ENCODE assay signal across 8 mouse cellular contexts in genomic region chr5:107597301-107598077, GRCm38 (mm10). TPM values are rescaled to one million over a fixed set of nuclear protein-coding genes. Genes with fewer than 3 reads are reported as not detected.
DNase-seq lines count a peak whose midpoint lies in the region; ATAC-seq lines count a peak whose summit lies in the region.

Rpap2 (plus strand) TSS chr5:107597373.
Glmn (minus strand) TSS chr5:107597888.

- no peaks in the 10 kb centered on the region for H3K27me3 ChIP-seq in hindbrain, embryonic 14.5 days (ENCODE audit: control insufficient read depth, insufficient read depth, low read length)

- no peaks in the 10 kb centered on the region for H3K9me3 ChIP-seq in hindbrain, embryonic 14.5 days (ENCODE audit: control insufficient read depth, low read length)

- peak; percentile 90 for DNase-seq in R1 (ENCODE audit: low read depth, low spot score)
- DNase-seq in cerebellum, postnatal 25 days, result peak; percentile 94 to 95
- DNase-seq in frontal cortex, postnatal 25 days (ENCODE audit: low spot score in 2 of 2), result peak; percentile 65 to 70
- peak; percentile 84 for DNase-seq in hindbrain, embryonic 14.5 days (ENCODE audit: low spot score)
- DNase-seq in layer of hippocampus, postnatal 36 days, result peak; percentile 81 to 84
- DNase-seq in lung, postnatal 36 days, result peak; percentile 86
- peak; percentile 92 for DNase-seq in retina, postnatal 1 day
- DNase-seq in urinary bladder, adult 18-20 months (ENCODE audit: low spot score in 2 of 2), result peak; percentile 82 to 86

- H3K4me3 ChIP-seq in hindbrain, embryonic 14.5 days (replicated peaks; ENCODE audit: low read length), result peak within 1 kb of the TSS; percentile 83

- peak within 1 kb of the TSS; percentile 81 for H3K27ac ChIP-seq in hindbrain, embryonic 14.5 days

- peaks cover 13% of the 10 kb centered on the region for H3K4me1 ChIP-seq in hindbrain, embryonic 14.5 days (replicated peaks; ENCODE audit: control insufficient read depth, insufficient read depth, low read length)

- peak within 1 kb of the TSS; percentile 84 for H3K9ac ChIP-seq in hindbrain, embryonic 14.5 days

- peak; percentile 97 for ATAC-seq in hindbrain, embryonic 14.5 days (ENCODE audit: low FRiP score)

- H3K4me2 ChIP-seq in hindbrain, embryonic 14.5 days (replicated peaks), result peak within 1 kb of the TSS; percentile 81

- 0% methylated on average over 52 of the region's 64 CpGs for WGBS in hindbrain, embryonic 14.5 days

- H3K36me3 ChIP-seq in hindbrain, embryonic 14.5 days (replicated peaks; ENCODE audit: control insufficient read depth, insufficient read depth), result peaks cover 24% of the 10 kb centered on the region

RNA-seq across cellular contexts. Expression of gene Rpap2, which starts in this region (rescaled TPM):
- 25.9 and 26.6 TPM in 2 replicates for polyA plus RNA-seq in hindbrain, embryonic 14.5 days (2014; fragmentation: Nextera tagmentation; extraction: Ambion mirVana)
- total RNA-seq in layer of hippocampus, postnatal 36 days (2021), result 10 to 100 TPM; 21.5 to 22.0 TPM

RNA-seq across cellular contexts. Expression of gene Glmn, which starts in this region (rescaled TPM):
- 33.7 and 36.1 TPM in 2 replicates for polyA plus RNA-seq in hindbrain, embryonic 14.5 days (2014; fragmentation: Nextera tagmentation; extraction: Ambion mirVana)
- total RNA-seq in layer of hippocampus, postnatal 36 days (2021), result 10 to 100 TPM; 18.2 to 18.4 TPM

Comparison
In these comparisons a context has a peak if more than half of its experiments do, and no peak if none do; other contexts are left out.
1. Peak in every context shown above with its lines: DNase-seq, ATAC-seq, H3K4me3 ChIP-seq and H3K27ac ChIP-seq.